Mouse (Mus musculus) E14TG2a.4 (cell line): Measurements from ENCODE around the gene Trpc5.

Source experiments
- CTCF ChIP-seq: conservative IDR thresholded peaks from 2 replicates; pipeline ENCODE4 v1.5.1; 2014; ENCODE audit warnings: low read length
- NANOG ChIP-seq: IDR thresholded peaks from 2 replicates; pipeline ENCODE4 v1.6.1; 2014; ENCODE audit warnings: borderline replicate concordance, low read length, mixed read lengths
- POU5F1 ChIP-seq: IDR thresholded peaks from 2 replicates; pipeline ENCODE4 v1.6.1; 2014; ENCODE audit warnings: low read length, borderline replicate concordance

GRCm38 (mm10) chrX:144420259-144420658 lies 267.7 kb downstream of the Trpc5 start:
- TF ChIP-seq POU5F1 (no peak), CTCF (no peak), NANOG (no peak)
